Mouse (Mus musculus) limb, embryonic 15.5 days (tissue): ENCODE results near the gene Pidd1. TPM values are rescaled to one million over a fixed set of nuclear protein-coding genes. Genes with fewer than 3 reads are reported as not detected.
A peak's percentile ranks its signal among the peaks of the same experiment; 100 is the strongest.

Experiments used
- ATAC-seq: fragments of 200-750 bp; cut with Nextera tagmentation; 2 replicates; pipeline ENCODE4 v1.8.0; 2017; ENCODE audit warnings: low read depth, moderate TSS enrichment; ENCODE audit not compliant: insufficient number of reproducible peaks, low FRiP score, low TSS enrichment
- H3K27ac ChIP-seq: fragments of 300-500 bp; sonication (generic); 2 replicates; pipeline ENCODE4 v1.5.1; 2015; ENCODE audit warnings: moderate library complexity, mild to moderate bottlenecking, inconsistent platforms
- H3K27me3 ChIP-seq: fragments of 300-500 bp; sonication (generic); 2 replicates; pipeline ENCODE4 v1.6.1; 2015; ENCODE audit warnings: inconsistent platforms
- H3K36me3 ChIP-seq: fragments of 300-500 bp; sonication (generic); 2 replicates; pipeline ENCODE4 v1.6.1; 2015; ENCODE audit warnings: inconsistent platforms
- H3K4me1 ChIP-seq: fragments of 300-500 bp; sonication (generic); 2 replicates; pipeline ENCODE4 v1.6.1; 2015; ENCODE audit warnings: inconsistent platforms
- H3K4me2 ChIP-seq: fragments of 300-500 bp; sonication (generic); 2 replicates; pipeline ENCODE4 v1.6.1; 2015; ENCODE audit warnings: mild to moderate bottlenecking, inconsistent platforms
- H3K4me3 ChIP-seq: fragments of 300-500 bp; sonication (generic); 2 replicates; pipeline ENCODE4 v1.5.1; 2015; ENCODE audit warnings: mild to moderate bottlenecking, inconsistent platforms
- H3K9ac ChIP-seq: fragments of 300-500 bp; sonication (generic); 2 replicates; pipeline ENCODE4 v1.6.1; 2015; ENCODE audit warnings: inconsistent platforms
- H3K9me3 ChIP-seq: fragments of 300-500 bp; sonication (generic); 2 replicates; pipeline ENCODE4 v1.6.1; 2016; ENCODE audit warnings: inconsistent platforms
- whole genome bisulfite sequencing: fragments of 180-500 bp; shearing (Covaris S2); methylation state at CpG from one replicate; pipeline ENCODE4 v1.1.7; 2015; 5-methylcytosine and 5-hydroxymethylcytosine counted together
- polyA plus RNA-seq: library from polyadenylated mRNA; unstranded; fragments of >200 nt; fragmentation: Nextera tagmentation; extraction: Ambion mirVana; gene quantifications from 2 replicates; pipeline ENCODE4 v1.2.1, GENCODE M21; 2015

The Pidd1 gene
- polyA plus RNA-seq, 1 experiment from 2014 or later, result 9.8 TPM

GRCm38 (mm10) chr7:141439140-141439679 lies 4.6 kb downstream of the Pidd1 start:
- Histone ChIP-seq H3K4me1 (peaks cover 67% of the 10 kb centered on the region), H3K27me3 (no peaks in the 10 kb centered on the region), H3K9ac (no peak overlapping the region)

DNA sequence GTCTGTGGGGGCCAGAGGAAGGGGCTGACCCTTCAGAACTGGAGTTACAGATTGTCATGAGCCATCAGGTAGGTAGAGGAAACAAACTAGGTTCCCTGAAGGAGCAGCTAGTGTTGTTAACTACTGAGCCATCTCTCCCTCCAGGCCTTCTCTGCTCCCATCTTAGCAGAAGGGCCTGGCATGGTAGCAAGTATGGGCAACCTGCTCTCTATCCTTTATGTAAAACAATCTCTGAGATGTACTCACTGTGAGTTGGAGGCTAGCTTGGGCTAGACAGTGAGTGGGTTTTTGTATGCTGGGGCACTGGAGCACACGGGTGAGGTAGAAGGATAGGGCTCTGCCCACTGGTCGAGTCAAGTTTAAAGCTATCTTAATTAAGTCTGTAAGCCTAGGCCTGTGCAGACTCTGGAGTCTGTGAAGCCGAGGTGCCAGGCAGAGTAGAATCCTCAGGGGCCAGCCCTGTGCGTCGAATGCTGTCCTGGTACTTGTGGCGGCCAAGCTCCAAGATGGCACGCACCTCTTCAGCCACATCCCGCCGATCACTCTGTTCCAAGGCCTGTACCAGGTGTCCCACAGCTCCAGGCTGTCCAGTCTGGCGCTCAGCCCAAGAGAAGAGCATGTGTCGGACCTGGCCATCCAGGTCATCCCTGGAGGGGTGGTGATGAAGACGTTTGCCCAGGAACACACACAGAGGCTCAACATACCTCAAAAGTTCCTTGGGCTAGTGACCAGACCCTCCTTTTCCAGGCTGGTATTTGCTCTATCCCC lies 5.4 kb downstream of the Pidd1 start:
- no peak overlapping the region for H3K9ac ChIP-seq
- H3K27me3 ChIP-seq, result no peaks in the 10 kb centered on the region
- WGBS, result 89% methylated on average over 12 of the region's 12 CpGs
- no peak overlapping the region; the same call in 1 of the 2 replicates for H3K27ac ChIP-seq
- no peak overlapping the region for H3K4me3 ChIP-seq
- no peak overlapping the region for H3K4me2 ChIP-seq
- peaks cover 40% of the 10 kb centered on the region for H3K36me3 ChIP-seq
- ATAC-seq, result no peak
- H3K9me3 ChIP-seq, result no peaks in the 10 kb centered on the region
- H3K4me1 ChIP-seq, result peaks cover 68% of the 10 kb centered on the region

More at GRCm38 (mm10) chr7:141439140-141439679, 4.6 kb downstream of the Pidd1 start:
- Histone ChIP-seq H3K4me3 (no peak overlapping the region), H3K36me3 (peaks cover 35% of the 10 kb centered on the region), H3K9me3 (no peaks in the 10 kb centered on the region), H3K27ac (no peak overlapping the region), H3K4me2 (no peak overlapping the region)
- ATAC-seq, result no peak
- 96% methylated on average over 10 of the region's 10 CpGs for WGBS

- ATAC-seq, result peak; percentile 76
- no peaks in the 10 kb centered on the region for H3K27me3 ChIP-seq
- peaks cover 48% of the 10 kb centered on the region for H3K36me3 ChIP-seq
- WGBS, result 6% methylated on average over 53 of the region's 53 CpGs
- H3K9me3 ChIP-seq, result no peaks in the 10 kb centered on the region
- peak within 1 kb of the TSS; percentile 67 for H3K4me3 ChIP-seq
- peak within 1 kb of the TSS; percentile 82 for H3K4me2 ChIP-seq
- peak within 1 kb of the TSS; percentile 63 for H3K27ac ChIP-seq
- peak within 1 kb of the TSS; percentile 69 for H3K9ac ChIP-seq
- H3K4me1 ChIP-seq, result peaks cover 67% of the 10 kb centered on the region
Measured at GRCm38 (mm10) chr7:141437178-141438120, 6.4 kb downstream of the Pidd1 start, which contains the start of gene Slc25a22. TSS of gene Slc25a22 (minus strand) at chr7:141437892.

DNA sequence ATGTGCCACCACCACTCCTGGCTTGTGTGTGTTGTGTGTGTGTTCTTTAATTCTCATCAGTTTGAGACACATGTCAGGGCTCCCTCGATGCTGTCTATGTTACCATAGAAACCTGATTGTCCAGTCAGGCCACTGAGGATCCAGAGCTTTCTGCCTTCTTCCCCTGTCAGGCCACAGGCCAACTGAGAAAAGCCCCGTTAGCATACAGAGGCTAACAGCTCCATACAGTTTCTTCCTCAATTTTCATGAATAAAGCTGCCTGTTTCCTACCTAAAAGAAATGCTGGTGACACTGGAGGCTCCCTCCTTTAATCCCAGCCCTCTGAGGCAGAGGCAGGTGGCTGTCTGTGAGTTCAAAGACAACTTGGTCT lies 7.3 kb downstream of the Pidd1 start:
- no peaks in the 10 kb centered on the region for H3K9me3 ChIP-seq
- H3K27ac ChIP-seq, result no peak overlapping the region
- peak overlapping the region; percentile 67 for H3K4me3 ChIP-seq
- peak overlapping the region; percentile 69; the same call in 1 of the 2 replicates for H3K9ac ChIP-seq
- peaks cover 65% of the 10 kb centered on the region for H3K4me1 ChIP-seq
- H3K36me3 ChIP-seq, result peaks cover 57% of the 10 kb centered on the region
- 66% methylated on average over 2 of the region's 2 CpGs for WGBS
- no peak for ATAC-seq
- H3K4me2 ChIP-seq, result peak overlapping the region; percentile 82
- no peaks in the 10 kb centered on the region for H3K27me3 ChIP-seq

DNA sequence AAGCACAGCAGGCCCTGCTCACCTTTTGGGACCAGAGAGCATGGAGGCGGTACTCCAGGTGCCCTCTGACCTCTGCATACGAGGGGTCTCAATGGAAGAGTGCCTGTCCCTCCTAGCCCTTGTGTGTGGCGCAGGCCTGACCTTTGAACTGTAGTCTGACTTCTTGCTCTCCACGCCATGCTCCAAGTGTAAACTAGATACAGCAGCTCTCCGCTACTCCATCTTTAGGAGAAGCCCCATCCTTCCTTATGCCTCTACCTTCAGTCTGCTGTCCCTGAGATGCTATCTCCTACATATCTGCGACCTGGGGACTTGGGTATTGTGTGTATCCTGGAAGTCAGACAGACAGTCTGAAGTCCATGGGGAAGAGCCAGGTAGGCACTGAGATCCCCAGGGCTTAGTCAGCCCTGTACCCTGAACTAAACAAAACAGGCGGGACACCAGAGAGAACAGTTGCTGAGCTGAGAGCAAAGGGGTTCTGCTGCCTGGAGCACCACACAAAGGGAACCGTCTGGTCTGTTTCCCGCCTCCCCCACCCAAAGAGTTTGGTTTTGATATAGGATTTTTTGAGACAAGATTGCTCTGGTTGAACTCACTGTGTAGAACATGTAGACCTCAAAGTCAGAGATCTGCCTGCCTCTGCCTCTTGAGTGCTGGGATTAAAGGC lies 7.8 kb downstream of the Pidd1 start:
- peak overlapping the region; percentile 67; the same call in 1 of the 2 replicates for H3K4me3 ChIP-seq
- peaks cover 60% of the 10 kb centered on the region for H3K4me1 ChIP-seq
- ATAC-seq, result no peak
- H3K4me2 ChIP-seq, result peak overlapping the region; percentile 85
- H3K36me3 ChIP-seq, result peaks cover 57% of the 10 kb centered on the region
- no peak overlapping the region for H3K27ac ChIP-seq
- WGBS, result 85% methylated on average over 9 of the region's 9 CpGs
- no peaks in the 10 kb centered on the region for H3K9me3 ChIP-seq
- H3K27me3 ChIP-seq, result no peaks in the 10 kb centered on the region
- no peak overlapping the region for H3K9ac ChIP-seq

GRCm38 (mm10) chr7:141435129-141435855 lies 8.5 kb downstream of the Pidd1 start:
- Histone ChIP-seq H3K4me3 (peak overlapping the region; percentile 51), H3K4me1 (peaks cover 53% of the 10 kb centered on the region), H3K9me3 (no peaks in the 10 kb centered on the region), H3K9ac (peak overlapping the region; percentile 39; the same call in 1 of the 2 replicates), H3K27ac (peak overlapping the region; percentile 8; the same call in 1 of the 2 replicates), H3K4me2 (peak overlapping the region; percentile 85), H3K27me3 (no peaks in the 10 kb centered on the region), H3K36me3 (peaks cover 57% of the 10 kb centered on the region)
- ATAC-seq, result no peak
- 6% methylated on average over 17 of the region's 17 CpGs for WGBS

DNA sequence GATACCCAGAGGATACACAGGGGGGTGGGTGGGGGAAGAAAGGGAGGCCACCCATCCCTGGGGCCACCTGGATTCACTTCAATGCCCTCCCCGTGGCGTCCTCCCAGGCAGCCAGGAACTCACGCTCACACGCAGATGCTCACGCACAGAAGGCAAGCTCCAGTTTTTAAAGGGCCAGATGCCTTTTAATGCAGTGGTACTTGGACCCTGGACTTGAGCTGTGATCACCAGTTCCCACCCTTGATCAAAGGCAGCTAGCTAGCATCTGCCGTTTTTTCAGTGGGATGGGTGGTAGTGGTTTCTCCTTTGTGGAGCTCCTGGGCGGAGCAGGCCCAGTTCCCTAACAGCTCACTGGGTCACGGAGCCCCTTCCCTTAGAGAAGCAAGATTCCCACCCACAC lies 9.4 kb downstream of the Pidd1 start:
- WGBS, result 11% methylated on average over 8 of the region's 8 CpGs
- peak overlapping the region; percentile 8; the same call in 1 of the 2 replicates for H3K27ac ChIP-seq
- peak overlapping the region; percentile 51 for H3K4me3 ChIP-seq
- ATAC-seq, result no peak
- no peaks in the 10 kb centered on the region for H3K9me3 ChIP-seq
- H3K4me1 ChIP-seq, result peaks cover 58% of the 10 kb centered on the region
- no peaks in the 10 kb centered on the region for H3K27me3 ChIP-seq
- H3K9ac ChIP-seq, result peak overlapping the region; percentile 52; the same call in 1 of the 2 replicates
- H3K36me3 ChIP-seq, result peaks cover 52% of the 10 kb centered on the region
- peak overlapping the region; percentile 85 for H3K4me2 ChIP-seq

- whole genome bisulfite sequencing, result 71% methylated on average over 15 of the region's 15 CpGs
- Histone ChIP-seq H3K27ac (no peak overlapping the region), H3K4me3 (peak overlapping the region; percentile 51), H3K9me3 (no peaks in the 10 kb centered on the region), H3K36me3 (peaks cover 45% of the 10 kb centered on the region), H3K27me3 (no peaks in the 10 kb centered on the region), H3K4me2 (peak overlapping the region; percentile 85), H3K4me1 (peaks cover 64% of the 10 kb centered on the region), H3K9ac (peak overlapping the region; percentile 52; the same call in 1 of the 2 replicates)
- no peak for ATAC-seq
Measured at GRCm38 (mm10) chr7:141433517-141434400, 10.1 kb downstream of the Pidd1 start.

DNA sequence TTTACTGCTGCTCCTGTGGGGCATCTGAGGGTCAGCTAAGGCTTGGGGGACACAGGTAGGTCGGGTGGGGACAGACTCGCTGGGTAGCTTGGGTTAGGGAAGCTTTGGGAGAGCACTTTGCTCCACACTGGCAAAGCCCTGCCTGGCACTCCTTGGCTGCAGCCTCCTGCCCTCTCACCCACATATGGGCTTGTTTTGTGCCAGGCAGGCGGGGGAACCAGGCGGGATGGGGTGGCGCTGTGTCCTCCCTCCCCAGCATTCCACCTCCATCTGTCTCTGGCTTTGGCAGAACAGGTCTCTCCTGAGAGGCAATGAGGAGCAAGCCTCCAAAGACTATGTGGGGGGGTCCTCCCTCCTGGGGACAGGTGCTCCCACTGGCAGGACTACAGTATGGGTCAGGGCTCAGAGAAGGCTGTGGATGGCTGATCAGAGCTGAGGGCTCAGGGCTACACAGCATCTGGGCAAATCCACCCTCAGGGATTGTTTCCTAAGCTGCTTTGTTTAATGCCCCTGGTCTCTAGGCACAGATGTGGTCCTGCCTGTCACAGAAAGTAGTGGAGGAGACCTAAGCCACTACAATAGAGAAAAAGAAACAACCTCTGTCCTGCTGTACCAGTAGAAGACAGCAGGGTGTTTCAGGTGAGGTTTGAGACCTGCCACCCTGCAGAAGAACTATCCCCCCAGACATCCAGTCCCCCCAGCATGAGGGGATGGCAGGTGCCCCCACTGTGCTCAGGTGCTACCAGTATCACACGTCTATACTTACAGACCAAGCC lies 10.9 kb downstream of the Pidd1 start:
- H3K4me1 ChIP-seq, result peaks cover 64% of the 10 kb centered on the region
- H3K4me2 ChIP-seq, result no peak overlapping the region
- WGBS, result 76% methylated on average over 6 of the region's 6 CpGs
- H3K9me3 ChIP-seq, result no peaks in the 10 kb centered on the region
- no peak for ATAC-seq
- H3K36me3 ChIP-seq, result peaks cover 38% of the 10 kb centered on the region
- no peak overlapping the region for H3K4me3 ChIP-seq
- H3K27me3 ChIP-seq, result no peaks in the 10 kb centered on the region
- H3K27ac ChIP-seq, result no peak overlapping the region
- no peak overlapping the region for H3K9ac ChIP-seq
